ENCODE assay signal across 15 mouse cellular contexts in the genomic region with DNA sequence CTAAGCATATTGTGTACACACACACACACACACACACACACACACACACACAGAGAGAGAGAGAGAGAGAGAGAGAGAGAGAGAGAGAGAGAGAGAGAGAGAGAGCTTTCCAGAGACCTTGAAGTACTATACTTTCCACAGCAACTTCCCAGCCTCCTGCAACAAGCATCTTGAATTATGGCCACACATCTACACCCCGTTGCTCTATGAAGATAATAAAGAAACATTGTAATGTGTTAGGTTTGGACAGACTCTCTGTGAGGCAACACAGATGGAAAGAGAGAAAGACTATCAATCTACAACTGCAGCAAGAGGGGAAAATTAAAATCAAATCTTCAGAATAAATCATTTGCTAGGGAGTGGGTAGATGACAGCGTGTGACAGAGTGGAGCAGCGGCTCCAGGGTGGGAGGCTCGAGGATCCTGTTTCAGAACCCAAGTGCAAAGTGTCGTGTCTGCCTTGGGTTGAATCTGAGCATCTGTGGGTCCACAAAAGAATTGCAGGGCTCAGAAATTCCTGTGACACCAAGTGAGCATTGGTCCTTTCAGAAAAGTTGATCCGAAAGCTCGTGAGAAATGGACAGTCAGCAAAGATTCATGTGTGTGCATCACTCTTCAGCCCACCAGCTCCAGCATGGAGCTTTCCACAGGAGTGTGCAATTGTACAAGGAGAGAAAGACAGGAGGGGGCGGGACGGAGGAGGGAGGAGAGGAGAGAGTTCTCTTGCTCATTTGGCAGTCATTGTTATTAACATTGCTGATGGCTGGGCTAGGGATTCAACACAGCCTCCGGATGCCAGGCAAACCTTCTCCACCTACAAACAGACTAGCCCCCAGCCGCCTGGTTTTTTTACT.
DNase-seq lines count a peak whose midpoint lies in the region; ATAC-seq lines count a peak whose summit lies in the region.
"Had no signal": no experiment of that assay in that cellular context is flagged by ENCODE, and none has a peak within 500 bp of the region (broad histone marks: within the 10 kb centered on the region; RNA-seq: fewer than 3 reads in every experiment).

No protein-coding gene starts in this region.

- 55% methylated on average over 11 of the region's 11 CpGs for WGBS in limb, embryonic 11.5 days

- no peak overlapping the region for H3K4me2 ChIP-seq in limb, embryonic 11.5 days (ENCODE audit: low read depth, severe bottlenecking)

- H3K27ac ChIP-seq in limb, embryonic 11.5 days (replicated peaks; ENCODE audit: low read depth, low read length): no peak overlapping the region
- H3K27ac ChIP-seq: heart, adult 2 months had no signal

- no peaks in the 10 kb centered on the region for H3K36me3 ChIP-seq in limb, embryonic 11.5 days (ENCODE audit: control insufficient read depth, insufficient read depth, low read length)

- peak; percentile 30 for DNase-seq in embryo, embryonic 10.5 days (ENCODE audit: low spot score)
- DNase-seq in embryo, embryonic 10 days (ENCODE audit: low spot score): no peak
- peak; percentile 6 to 44 for DNase-seq in layer of hippocampus, adult 18-20 months (ENCODE audit: low spot score in 2 of 2)
- DNase-seq in layer of hippocampus, adult 8-10 months (ENCODE audit: low spot score in 2 of 2): no peak
- DNase-seq in NIH3T3 (ENCODE audit: low read depth): peak; percentile 30
- DNase-seq in limb, embryonic 11.5 days (ENCODE audit: low spot score): no peak
- no peak for DNase-seq in c-Kit-positive CD71-positive TER-119-positive erythroid progenitor cells, embryonic 14.5 days (ENCODE audit: low spot score)
- DNase-seq in frontal cortex, postnatal 10 days (ENCODE audit: low spot score in 2 of 2): no peak
- DNase-seq: cerebellum, postnatal 14 days; heart, adult 2 months; heart, postnatal 36 days; kidney, postnatal 14 days; left cerebral cortex, postnatal 4 days; lung, postnatal 4 days; thymus, adult 2 months had no signal

- no peak overlapping the region for H3K9ac ChIP-seq in limb, embryonic 11.5 days (ENCODE audit: low read length)

- no peaks in the 10 kb centered on the region for H3K27me3 ChIP-seq in limb, embryonic 11.5 days (ENCODE audit: control insufficient read depth, insufficient read depth, low read length)

- H3K9me3 ChIP-seq in limb, embryonic 11.5 days (ENCODE audit: control insufficient read depth, low read length): no peaks in the 10 kb centered on the region

- peak; percentile 42; the same call in 1 of the 2 replicates for ATAC-seq in limb, embryonic 11.5 days (ENCODE audit: insufficient number of reproducible peaks, low FRiP score, low TSS enrichment, low read depth)

- no peak overlapping the region for H3K4me3 ChIP-seq in limb, embryonic 11.5 days (ENCODE audit: low read depth, low read length)
- H3K4me3 ChIP-seq: heart, adult 2 months had no signal

- peaks cover 13% of the 10 kb centered on the region for H3K4me1 ChIP-seq in limb, embryonic 11.5 days (ENCODE audit: control insufficient read depth, insufficient read depth, low read length)

Comparison
In these comparisons a context has a peak if more than half of its experiments do, and no peak if none do; other contexts are left out.
1. DNase-seq: peak in embryo, embryonic 10.5 days (single experiment), layer of hippocampus, adult 18-20 months (2 of 2) and NIH3T3 (single experiment); none in embryo, embryonic 10 days (single experiment), layer of hippocampus, adult 8-10 months (0 of 2), limb, embryonic 11.5 days (single experiment), c-Kit-positive CD71-positive TER-119-positive erythroid progenitor cells, embryonic 14.5 days (single experiment) and frontal cortex, postnatal 10 days (0 of 2).